Mouse (Mus musculus) heart, postnatal 4 days (tissue): ENCODE data around the gene Trp53rka. TPM values are rescaled to one million over a fixed set of nuclear protein-coding genes. Genes with fewer than 3 reads are reported as not detected.

Experiments
- DNase-seq: peaks from one replicate; pipeline ENCODE4 v3.0.0; 2021
- total RNA-seq, 2 experiments: library from RNA; stranded (reverse); gene quantifications; 2 replicates each; pipeline ENCODE4 v1.2.3; 2021

Gene Trp53rka
- total RNA-seq, 2 experiments from 2014 or later, result 10.4 to 12.2 TPM

DNA sequence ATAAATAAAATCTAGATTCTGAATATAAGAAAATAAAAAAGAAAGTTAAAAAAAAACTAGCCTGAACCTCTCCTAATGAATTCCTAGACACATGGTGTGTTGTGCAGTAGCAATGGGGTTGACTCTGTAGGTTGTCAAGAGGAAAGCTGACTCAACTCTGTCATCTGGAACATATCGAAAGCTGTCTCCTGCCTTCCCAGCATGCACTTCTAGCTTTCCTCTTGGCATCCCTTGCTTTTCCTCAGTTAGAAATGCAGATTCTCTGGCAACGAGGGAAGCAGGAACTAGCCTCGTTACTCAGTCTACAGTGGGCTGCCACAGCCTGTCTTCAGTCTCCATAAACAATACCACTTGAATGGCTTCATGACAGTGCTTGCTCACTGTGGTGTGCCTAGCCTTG lies 7.3 kb downstream of the Trp53rka start:
- DNase-seq, result no peak

DNA sequence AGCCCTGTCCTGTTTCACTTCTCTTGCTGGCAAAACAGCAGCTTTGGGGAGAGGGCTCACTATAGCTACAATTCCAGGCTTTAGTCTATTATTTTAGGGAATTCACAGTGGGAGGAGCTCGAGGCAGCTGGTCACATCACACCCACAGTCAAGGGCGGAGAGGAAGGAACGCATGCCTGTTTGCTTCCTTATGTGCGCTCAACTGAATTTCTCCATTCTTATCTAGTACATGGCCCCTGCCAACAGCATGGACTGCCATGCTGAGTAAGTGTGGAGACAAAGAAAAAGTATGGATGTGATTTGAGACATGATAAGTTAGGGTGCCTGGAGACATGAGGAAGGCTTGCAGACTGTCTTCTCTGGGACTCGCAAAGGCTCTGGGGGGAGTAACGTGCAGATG lies 9.0 kb downstream of the Trp53rka start:
- no peak for DNase-seq

DNA sequence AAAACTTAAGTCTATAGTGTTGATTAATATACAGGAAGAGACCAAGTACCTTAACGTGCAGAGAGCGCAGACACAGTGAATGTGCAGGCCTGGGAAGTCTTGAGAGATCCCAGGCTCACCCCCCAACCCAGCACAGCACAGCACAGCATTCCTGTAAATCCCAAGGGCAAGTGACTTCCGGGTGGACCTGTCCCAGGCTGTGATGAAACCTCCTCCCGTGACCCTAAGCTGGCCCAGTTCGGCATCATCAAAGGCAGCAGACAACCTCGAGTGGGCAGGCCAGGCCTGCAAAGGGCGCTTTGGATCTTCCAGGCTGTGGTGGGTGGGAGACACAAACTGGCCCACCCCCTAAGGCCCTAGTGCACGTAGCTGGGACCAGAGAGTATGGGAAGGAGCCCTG lies 11.1 kb downstream of the Trp53rka start:
- no peak for DNase-seq

DNA sequence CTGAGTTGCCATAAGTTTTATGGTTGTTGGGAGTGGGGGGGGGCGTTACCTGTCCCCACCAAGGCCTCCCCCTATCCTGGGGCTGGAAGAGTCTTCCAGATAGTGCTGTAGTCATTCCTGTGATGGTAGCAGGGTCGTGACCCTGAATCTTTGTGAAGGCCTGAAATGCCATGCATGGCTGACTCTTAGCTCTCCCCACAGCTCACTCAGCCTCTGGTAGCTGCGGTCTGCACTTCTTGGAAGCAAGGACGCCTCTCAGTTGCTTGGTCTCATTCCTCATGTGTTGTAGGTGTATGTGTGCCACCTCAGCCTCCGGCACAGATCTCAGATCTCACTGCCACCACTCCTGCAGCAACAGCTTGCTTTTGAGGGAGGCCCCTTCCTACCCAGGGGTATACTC lies 17.3 kb downstream of the Trp53rka start:
- no peak for DNase-seq

DNA sequence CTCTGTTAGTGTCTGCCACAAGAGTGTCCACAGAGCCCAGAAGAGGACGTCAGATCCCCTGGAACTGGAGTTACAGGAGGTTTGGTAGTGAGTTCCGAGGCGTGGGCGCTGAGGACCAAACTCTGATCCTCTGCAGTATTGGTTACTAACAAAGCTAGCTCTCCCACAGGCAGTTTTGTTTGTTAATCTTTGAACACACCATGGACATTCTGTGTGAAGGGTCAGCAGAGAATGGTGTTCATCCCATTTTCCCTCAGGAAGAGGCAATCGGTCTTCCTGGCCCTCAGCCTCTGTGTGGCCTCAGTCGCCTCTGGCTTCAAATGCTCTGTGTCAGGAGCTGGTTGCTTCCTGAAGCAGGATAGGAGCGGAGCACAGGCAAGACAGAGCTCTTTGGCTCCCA lies 17.7 kb downstream of the Trp53rka start:
- DNase-seq, result no peak

DNA sequence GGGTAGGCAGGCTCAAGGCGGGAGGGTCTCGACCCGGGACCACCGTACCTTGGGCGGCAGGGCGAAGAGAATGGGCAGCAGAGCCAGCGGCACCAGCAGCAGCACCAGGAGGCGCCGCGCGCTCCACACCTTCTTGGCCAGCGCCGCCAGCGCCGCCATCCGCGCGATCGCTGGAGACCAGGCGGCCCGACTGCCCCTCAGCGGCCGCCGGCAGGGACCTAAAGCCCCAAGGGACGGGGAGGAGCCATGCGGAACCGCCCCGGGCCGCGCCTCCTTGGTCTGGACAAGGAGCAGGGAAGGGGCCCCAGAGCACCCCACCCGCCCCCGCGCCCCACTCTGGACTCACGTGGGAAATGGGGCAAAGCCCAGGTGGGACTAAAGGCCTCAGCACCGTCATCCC lies 20.1 kb downstream of the Trp53rka start, which contains the start of gene Slc13a3:
Gene Slc13a3 (minus strand): TSS at position 228 of the 400 bp plus-strand sequence.
- peak; percentile 27 for DNase-seq

DNA sequence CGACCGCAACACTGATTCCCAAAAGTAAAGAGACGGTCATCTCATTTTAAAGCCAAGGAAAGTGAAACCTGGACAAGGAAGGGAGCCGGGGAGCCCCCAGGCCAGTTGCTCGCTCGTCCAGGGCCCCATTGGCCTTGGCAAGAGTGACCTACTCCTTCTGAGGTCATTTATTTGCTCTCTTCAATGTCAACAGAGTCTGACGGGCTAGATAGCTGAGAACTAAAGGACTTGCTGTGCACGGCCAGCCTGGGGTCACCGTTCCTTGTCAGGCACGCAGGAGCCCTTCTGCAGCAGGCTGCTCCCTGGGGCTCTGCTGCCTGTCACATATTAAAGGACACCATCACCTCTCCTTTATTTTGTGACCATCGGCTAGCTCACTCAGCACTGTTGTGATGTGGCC lies 21.2 kb downstream of the Trp53rka start:
- DNase-seq, result no peak

DNA sequence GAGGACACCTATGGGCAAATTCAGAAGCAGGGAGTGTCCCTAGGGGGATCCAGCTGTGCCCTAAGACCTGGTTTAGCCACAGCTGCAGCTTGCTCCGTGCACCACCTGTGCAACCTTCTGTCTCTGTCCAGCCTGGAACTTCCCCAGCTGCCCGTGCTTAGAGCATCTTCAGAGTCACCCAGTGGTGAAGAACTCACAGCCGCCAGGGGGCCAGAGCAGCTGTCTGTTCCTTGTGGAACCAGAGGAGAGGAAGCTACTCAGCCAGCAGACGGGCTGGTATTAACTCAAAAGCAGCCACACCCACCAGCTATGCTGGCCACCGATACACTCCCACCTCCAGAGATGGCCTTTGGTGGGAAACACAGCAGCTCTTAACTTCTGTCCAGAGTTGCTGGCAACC lies 23.0 kb downstream of the Trp53rka start:
- DNase-seq, result peak; percentile 29

DNA sequence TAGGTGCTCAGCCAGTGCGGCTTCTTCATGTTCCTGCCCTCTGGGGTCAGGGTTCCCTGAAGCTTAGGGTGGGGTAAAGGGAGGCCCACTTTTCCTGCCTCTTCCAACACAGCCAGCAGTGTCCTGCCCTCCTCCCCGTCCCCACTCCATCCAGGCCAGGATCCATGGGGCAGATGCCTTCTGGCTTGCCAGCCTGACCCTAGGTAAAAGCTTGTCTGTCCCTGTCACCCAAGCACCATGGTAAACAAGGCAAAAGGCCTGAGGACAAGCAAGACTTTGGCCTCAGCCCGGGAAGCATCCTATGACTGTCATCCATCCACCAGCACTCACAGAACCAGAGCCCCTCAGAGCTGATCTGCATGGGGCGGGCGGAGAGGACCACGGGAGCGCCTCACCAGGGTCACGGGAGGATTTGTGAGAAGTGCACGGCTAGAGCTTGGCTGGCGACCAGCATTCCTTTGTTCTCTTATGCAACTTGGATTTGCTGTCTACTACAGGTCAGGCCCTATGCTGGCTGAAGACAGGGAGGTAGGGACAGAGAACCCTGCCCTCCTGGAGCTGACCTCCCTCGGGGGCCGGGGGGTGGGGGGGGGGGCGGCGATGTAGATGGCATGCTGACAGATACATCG lies 25.2 kb downstream of the Trp53rka start:
- DNase-seq, result peak; percentile 68

DNA sequence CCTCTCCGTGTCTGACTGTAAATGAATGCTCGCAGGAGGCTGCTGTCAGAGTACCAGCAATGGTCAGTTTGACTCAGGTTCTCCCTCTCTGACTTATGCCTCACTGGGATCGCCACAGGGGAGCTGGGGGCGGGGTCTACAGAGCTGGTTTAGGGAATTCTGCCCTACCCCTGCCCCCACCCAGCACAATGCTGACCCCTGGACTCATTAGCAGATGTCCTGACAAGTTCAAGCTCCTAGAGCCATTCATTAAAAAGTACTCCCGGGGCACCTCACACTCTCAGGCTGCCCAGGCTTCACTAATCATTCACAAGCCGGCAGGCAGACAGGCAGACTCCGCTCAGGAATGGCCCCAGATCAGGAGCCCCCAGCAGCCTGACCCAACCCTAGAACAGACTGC lies 33.5 kb downstream of the Trp53rka start:
- DNase-seq, result no peak

DNA sequence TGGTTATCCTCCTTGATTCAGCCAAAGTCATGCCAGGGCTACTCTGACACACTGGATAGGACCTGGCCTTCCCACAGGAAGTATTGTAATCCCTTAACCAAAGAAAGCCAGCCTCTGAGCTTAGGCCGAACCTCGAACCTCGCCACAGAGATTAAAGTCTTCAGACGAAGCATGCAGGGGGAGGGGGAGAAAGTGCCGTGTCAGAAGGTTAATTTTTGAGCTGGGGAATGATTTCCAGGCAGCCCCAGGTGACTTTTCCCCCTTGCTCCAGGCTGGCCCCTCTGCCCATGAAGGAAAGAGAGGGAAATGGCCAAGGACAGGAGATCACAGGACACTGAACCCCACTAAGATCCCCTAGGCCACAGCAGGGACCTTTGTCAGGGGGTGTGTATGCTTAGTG lies 34.9 kb downstream of the Trp53rka start:
- no peak for DNase-seq

DNA sequence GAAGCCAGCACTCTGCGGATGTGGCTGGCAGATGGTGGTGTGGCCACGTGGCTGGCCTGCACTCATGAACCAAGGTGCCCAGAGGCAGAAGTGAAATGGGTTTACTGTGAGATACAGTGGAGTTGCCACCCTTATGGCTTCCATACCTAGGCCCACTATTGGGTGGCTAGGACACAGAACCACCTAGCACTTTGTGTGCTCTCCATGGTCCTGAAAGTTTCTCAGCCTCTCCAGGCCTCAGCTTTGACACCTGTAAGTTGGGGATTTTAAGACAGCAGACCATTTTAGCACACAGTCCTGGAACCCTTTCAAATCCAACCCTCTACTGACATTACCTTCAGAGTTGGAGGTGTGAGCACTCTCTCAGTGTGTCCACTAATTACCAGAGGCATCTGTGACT lies 36.4 kb downstream of the Trp53rka start:
- no peak for DNase-seq

DNA sequence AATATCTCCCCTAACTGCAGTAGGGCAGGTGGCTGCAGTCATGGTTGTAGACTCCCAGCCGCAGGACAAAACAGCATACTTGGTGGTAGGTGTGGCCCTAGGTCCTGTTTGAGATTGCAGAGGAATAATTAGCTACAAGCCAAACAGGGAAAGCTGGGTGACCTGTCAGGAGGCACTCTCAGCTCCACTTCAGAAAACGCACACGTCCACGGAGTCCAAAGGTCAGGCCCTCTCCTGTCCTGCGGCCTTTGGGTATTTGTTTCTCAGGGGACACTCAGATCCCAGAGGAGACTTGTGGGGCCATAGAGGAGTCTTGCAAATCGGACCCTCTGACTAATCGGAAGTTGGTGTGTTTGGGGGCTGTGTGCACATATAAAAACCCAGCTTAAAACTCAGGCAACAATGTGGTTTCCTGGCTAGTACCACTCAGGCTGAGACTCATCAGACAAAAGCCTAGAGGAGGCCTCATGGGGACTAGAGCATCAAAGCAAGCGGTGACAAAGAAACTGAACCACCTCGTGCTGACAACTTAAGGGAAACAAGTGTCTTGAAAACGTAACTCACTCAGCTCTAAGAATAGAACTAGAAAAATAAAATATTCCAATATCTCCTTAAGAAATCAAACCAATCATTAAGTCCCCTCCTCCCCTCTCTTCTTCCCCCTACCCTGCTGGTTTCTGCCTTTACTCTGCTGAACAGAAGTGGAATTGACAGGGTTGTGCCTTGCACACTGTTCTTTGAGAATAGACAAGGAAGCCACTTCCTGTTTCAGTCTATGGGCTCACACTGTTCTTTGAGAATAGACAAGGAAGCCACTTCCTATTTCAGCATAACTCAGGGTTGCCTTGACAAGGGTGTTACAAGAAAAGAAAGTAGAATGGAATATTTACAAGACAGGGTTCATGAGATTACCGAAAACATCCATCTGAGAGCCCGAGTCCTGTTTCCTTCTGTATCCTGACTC lies 40.1 kb downstream of the Trp53rka start:
- no peak for DNase-seq

DNA sequence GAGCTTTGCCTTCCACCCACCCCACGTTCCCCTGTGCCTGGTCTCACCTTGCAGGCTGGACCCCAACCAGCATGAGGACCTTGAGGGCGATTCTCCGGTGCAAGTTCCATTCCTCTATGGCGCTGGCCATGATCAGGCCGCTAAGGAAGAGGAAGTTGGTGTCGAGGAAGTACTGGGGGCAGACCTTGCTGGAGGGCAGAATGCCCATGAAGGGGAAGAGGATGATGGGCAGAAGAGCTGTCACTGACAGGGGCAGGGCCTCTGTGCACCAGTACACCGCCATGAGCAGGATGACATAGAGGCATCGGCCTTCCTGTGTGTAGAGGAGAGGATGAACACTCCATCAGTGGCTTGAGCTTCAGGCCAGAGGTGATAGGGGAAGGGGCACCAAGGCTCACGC lies 44.6 kb downstream of the Trp53rka start:
- no peak for DNase-seq

DNA sequence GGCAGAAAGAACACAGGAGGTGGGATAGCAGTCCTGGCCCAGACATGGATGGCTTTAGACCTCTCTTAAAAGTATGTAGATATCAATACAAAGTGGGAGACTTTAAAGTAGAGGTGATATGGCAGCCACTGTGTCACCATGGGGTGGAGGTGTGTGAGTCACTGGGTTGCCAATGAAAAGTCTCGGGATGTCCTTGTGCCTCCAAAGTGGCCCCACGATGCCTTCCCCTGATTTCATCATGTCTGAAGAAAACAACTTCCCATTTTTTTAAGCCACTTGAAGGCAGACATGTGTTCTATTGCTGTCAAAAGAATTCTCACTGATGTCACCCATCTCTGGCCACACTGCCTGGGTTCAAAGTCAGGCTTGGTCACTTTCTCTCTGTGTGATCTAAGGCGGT lies 48.3 kb downstream of the Trp53rka start:
- no peak for DNase-seq

DNA sequence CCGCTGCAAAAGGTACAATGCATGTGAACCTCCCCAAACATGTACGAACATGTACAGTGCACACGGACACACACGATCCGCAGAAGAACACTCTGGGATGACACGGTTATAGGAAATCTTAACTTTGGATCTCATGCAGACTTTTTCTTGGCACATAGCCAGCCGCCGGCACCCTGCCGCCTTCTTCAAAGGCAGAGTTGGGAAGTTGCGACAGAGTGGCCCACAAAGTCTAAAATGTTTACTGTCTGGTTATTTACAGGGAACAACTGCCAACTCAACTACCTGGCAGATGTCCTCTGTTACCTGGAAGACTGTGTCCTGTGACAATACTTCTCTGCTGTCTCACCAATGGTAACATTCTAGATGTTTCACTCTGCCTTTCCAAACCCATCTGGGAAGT lies 50.1 kb downstream of the Trp53rka start:
- no peak for DNase-seq

DNA sequence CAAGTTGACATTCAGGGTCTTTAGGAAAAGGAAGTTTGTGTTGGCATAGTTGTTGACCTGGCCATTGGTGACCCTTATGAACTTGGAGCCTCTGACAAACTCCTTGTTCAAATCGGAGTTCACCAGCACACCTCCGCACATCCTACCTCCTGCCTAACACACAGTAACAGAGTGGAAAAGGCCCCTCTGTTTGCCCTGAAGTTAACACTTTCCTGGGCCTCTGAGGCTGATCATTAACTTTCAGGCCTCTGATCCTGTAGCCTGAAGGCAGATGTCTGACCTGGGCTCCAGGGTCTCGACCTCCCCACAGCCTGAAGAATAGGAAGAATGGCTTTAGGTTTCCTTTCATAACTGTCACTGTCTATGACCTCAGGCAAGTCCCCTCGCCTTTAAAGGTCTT lies 51.5 kb downstream of the Trp53rka start:
- no peak for DNase-seq

Other genes with a start within 250 kb of the Trp53rka start
- gene Slc35c2, start 205.5 kb downstream of the Trp53rka start, total RNA-seq, result 10 to 100 TPM; 18.9 to 20.6 TPM
- 10 to 100 TPM; 29.5 to 35.5 TPM for gene Elmo2, start 166.8 kb downstream of the Trp53rka start, total RNA-seq
- not detected for gene Zfp663, start 124.6 kb downstream of the Trp53rka start, total RNA-seq
- 1 to 10 TPM; 4.0 to 4.6 TPM for gene Zfp334, start 105.1 kb downstream of the Trp53rka start, total RNA-seq
- not detected for gene Ocstamp, start 92.9 kb downstream of the Trp53rka start, total RNA-seq
- gene Slc13a3, start 20.1 kb downstream of the Trp53rka start, total RNA-seq, result under 1 TPM in 1 of 2 experiments, not detected in 1; 0.10 TPM
- gene Slc2a10, start 10.5 kb upstream of the Trp53rka start, total RNA-seq, result 1 to 10 TPM; 4.8 to 5.1 TPM
- gene Eya2, start 101.7 kb upstream of the Trp53rka start, total RNA-seq, result 1 to 10 TPM; 1.5 to 2.7 TPM